Mouse (Mus musculus) hindbrain, postnatal 0 days (tissue): Measurements from ENCODE around the gene Slc29a1. TPM values are rescaled to one million over a fixed set of nuclear protein-coding genes. Genes with fewer than 3 reads are reported as not detected.

ENCODE experiments used
- ATAC-seq: fragments of 200-750 bp; cut with Nextera tagmentation; 2 replicates; pipeline ENCODE4 v1.8.0; 2017; ENCODE audit warnings: mild to moderate bottlenecking, moderate TSS enrichment, moderate library complexity
- DNase-seq: peaks from one replicate; pipeline ENCODE4 v3.0.0-alpha.2; 2015; ENCODE audit warnings: low spot score
- H3K27ac ChIP-seq: fragments of 300-500 bp; sonication (generic); 2 replicates; pipeline ENCODE4 v1.5.1; 2014; ENCODE audit warnings: mild to moderate bottlenecking
- H3K27me3 ChIP-seq: fragments of 300-500 bp; sonication (generic); 2 replicates; pipeline ENCODE4 v1.6.1; 2014; ENCODE audit warnings: low read length, mixed read lengths; ENCODE audit not compliant: insufficient read depth
- H3K36me3 ChIP-seq: fragments of 300-500 bp; sonication (generic); 2 replicates; pipeline ENCODE4 v1.6.1; 2014; ENCODE audit warnings: low read length, mixed read lengths; ENCODE audit not compliant: insufficient read depth
- H3K4me1 ChIP-seq: fragments of 300-500 bp; sonication (generic); 2 replicates; pipeline ENCODE4 v1.6.1; 2014; ENCODE audit warnings: antibody characterized with exemption, low read length, mixed read lengths; ENCODE audit not compliant: insufficient read depth
- H3K4me2 ChIP-seq: fragments of 300-500 bp; sonication (generic); 2 replicates; pipeline ENCODE4 v1.6.1; 2014; ENCODE audit warnings: low read depth, mild to moderate bottlenecking, low read length, moderate library complexity, mixed read lengths
- H3K4me3 ChIP-seq: fragments of 300-500 bp; sonication (generic); 2 replicates; pipeline ENCODE4 v1.5.1; 2014; ENCODE audit warnings: low read length
- H3K9ac ChIP-seq: fragments of 300-500 bp; sonication (generic); replicated peaks from 2 replicates; pipeline ENCODE4 v1.6.1; 2014; ENCODE audit warnings: mild to moderate bottlenecking, low read length, moderate library complexity, mixed read lengths
- H3K9me3 ChIP-seq: fragments of 300-500 bp; sonication (generic); 2 replicates; pipeline ENCODE4 v1.6.1; 2016; ENCODE audit warnings: low read length, mixed read lengths
- CTCF ChIP-seq: IDR thresholded peaks from 2 replicates; pipeline ENCODE4 v1.5.1; 2016; ENCODE audit warnings: antibody characterized with exemption, control low read depth, low read depth
- WGBS: fragments of 180-500 bp; shearing (Covaris S2); extraction: QIAGEN DNeasy Blood & Tissue Kit; methylation state at CpG from one replicate; pipeline ENCODE4 v1.1.7; 2014; 5-methylcytosine and 5-hydroxymethylcytosine counted together
- polyA plus RNA-seq: library from polyadenylated mRNA; unstranded; fragments of >200 nt; fragmentation: Nextera tagmentation; extraction: Ambion mirVana; gene quantifications from 2 replicates; pipeline ENCODE4 v1.2.1, GENCODE M21; 2015
- total RNA-seq: library from RNA; depleted of rRNA; stranded (reverse); fragments of >200 nt; gene quantifications from 2 replicates; pipeline ENCODE4 v1.2.3, GENCODE M21; 2014

Slc29a1 gene
- total and polyA plus RNA-seq, 2 experiments from 2014 or later: 60.6 to 170 TPM

DNA sequence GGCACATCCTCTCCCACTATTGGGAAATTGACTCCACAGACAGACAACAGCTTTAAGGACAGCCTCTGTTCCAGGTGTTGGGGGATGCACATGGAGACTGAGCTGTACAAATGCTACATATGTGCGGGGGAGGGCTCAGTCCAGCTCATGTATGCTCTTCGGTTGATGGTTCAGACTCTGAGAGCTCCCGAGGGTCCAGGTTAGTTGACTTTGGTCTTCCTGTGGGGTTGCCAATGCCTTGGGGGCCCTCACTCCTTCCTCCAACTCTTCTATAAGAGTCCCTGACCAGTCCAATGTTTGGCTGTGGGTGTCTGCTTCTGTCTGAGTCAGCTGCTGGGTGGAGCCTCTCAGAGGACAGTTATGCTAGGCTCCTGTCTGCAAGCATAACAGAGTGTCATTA is 46.3 kb downstream of the Slc29a1 start:
- ATAC-seq (no peak), DNase-seq (no peak)
- no peaks in the 10 kb centered on the region for H3K36me3 ChIP-seq
- H3K9me3 ChIP-seq: no peaks in the 10 kb centered on the region
- no peak overlapping the region for H3K4me2 ChIP-seq
- no peak overlapping the region for H3K27ac ChIP-seq
- WGBS: 80% methylated on average over 3 of the region's 3 CpGs
- H3K4me1 ChIP-seq: 0 out of 2 replicates have a peak, but pooled peaks cover 4% of the 10 kb centered on the region
- no peaks in the 10 kb centered on the region for H3K27me3 ChIP-seq
- H3K9ac ChIP-seq: no peak overlapping the region
- H3K4me3 ChIP-seq: no peak overlapping the region
- TF ChIP-seq CTCF: no peak

DNA sequence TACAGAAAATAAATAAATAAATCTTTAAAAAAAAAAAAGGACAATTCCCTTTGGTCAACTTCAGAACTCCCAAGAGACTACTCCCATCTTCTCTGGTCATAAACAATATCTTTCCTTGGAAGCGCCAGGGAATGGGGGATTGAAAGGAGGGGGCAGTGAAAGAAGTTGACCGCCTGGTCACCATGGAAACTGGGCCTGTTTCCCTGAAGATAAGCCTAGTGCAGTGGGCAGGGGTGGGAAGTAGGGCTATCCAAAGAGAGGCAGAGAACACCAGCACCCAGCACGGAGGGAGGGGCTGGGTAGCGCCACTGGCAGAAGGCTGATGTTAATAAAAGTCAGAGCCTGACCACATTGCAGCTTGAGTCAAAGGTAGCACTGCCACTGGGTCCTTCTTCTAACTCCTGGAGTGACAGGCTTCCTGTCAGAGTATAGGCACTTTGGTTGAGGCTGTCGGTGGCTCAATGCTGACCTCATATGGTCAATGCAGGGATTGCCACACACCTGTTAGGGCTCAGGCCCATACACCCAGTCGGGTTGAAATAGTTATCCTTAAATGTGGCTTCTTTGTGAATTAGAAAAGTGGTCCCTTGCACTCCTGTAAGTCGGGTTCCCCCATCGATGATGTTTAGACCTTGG is 47.5 kb downstream of the Slc29a1 start:
- 4% methylated on average over 8 of the region's 8 CpGs for WGBS
- TF ChIP-seq CTCF: peak; percentile 95
- no peaks in the 10 kb centered on the region for H3K36me3 ChIP-seq
- no peak overlapping the region for H3K4me2 ChIP-seq
- H3K27me3 ChIP-seq: 0 out of 2 replicates have a peak, but pooled peaks cover 2% of the 10 kb centered on the region
- DNase-seq: peak; percentile 83
- peak; percentile 44 for ATAC-seq
- no peak overlapping the region for H3K27ac ChIP-seq
- H3K4me1 ChIP-seq: 0 out of 2 replicates have a peak, but pooled peaks cover 4% of the 10 kb centered on the region
- no peak overlapping the region for H3K9ac ChIP-seq
- H3K4me3 ChIP-seq: no peak overlapping the region
- H3K9me3 ChIP-seq: no peaks in the 10 kb centered on the region

DNA sequence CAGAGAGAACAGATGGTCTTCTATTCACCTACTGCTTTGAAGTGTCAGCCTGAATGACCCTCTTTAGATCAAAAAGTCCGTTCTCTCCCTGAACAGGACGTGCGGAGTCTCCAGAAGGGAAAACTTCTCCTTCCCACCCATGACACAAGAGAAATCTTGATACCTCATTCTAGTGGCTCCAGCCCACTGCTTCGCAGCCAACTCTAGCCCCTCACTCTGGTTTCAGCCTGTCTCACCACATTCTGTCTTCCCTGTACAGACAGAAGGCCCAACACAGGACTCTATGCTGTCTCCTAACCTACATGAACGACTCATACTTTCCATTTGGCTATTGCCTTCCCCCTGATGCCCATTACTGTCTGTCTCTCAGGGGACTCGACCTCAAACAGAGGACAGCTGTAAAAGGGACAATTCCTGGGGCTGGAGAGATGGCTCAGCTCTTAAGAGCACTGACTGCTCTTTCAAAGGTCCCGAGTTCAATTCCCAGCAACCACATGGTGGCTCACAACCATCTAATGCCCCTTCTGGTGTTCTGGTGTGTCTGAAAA is 48.1 kb downstream of the Slc29a1 start:
- no peak overlapping the region for H3K4me3 ChIP-seq
- H3K9ac ChIP-seq: no peak overlapping the region
- ATAC-seq (no peak), DNase-seq (no peak)
- no peaks in the 10 kb centered on the region for H3K9me3 ChIP-seq
- peak overlapping the region; percentile 32; the same call in 1 of the 2 replicates for H3K27ac ChIP-seq
- H3K4me2 ChIP-seq: no peak overlapping the region
- TF ChIP-seq CTCF: no peak
- WGBS: 49% methylated on average over 7 of the region's 7 CpGs
- H3K4me1 ChIP-seq: 0 out of 2 replicates have a peak, but pooled peaks cover 3% of the 10 kb centered on the region
- H3K36me3 ChIP-seq: 0 out of 2 replicates have a peak, but pooled peaks cover 2% of the 10 kb centered on the region
- peaks cover 7% of the 10 kb centered on the region; the same call in 1 of the 2 replicates for H3K27me3 ChIP-seq

GRCm38 (mm10) chr17:45550253-45550652 is 49.2 kb downstream of the Slc29a1 start:
- DNase-seq (no peak), ATAC-seq (no peak)
- WGBS: 22% methylated on average over 5 of the region's 5 CpGs
- Histone ChIP-seq H3K36me3 (0 out of 2 replicates have a peak, but pooled peaks cover 2% of the 10 kb centered on the region), H3K4me3 (peak overlapping the region; percentile 82), H3K4me1 (no peaks in the 10 kb centered on the region; the same call in 1 of the 2 replicates), H3K9me3 (no peaks in the 10 kb centered on the region), H3K4me2 (peak overlapping the region; percentile 72), H3K27me3 (peaks cover 7% of the 10 kb centered on the region; the same call in 1 of the 2 replicates), H3K27ac (peak overlapping the region; percentile 97), H3K9ac (peak overlapping the region; percentile 99; the same call in 1 of the 2 replicates)
- no peak for TF ChIP-seq CTCF

DNA sequence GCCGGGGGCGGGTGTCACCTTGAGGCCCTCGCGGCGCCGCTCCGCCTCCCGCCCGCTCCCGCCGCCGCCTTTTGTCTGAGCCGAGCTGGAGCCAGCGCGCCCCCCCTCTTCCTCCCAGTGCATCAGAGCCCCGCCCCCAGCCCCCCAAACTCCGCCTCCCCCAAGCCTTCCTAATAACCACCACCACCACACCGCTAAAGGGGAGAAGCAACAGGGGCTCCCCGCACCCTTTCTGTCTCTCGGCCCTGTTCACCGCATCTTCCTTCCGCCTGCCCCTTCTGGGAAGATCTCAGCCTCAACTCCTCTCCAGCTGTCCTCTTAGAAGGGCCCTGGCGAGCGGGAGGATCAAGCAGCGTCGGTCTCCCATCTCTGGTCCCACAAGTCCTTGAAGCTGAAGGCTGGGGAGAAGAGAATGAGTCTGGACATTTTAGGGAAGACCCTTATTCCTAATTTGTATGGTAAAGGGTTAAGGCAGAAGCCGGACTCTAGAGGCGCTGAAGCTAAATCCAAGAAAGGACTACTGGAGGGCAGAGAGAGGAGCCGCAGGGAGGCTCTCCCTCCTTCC is 49.7 kb downstream of the Slc29a1 start, which contains the start of gene Tmem151b:
Tmem151b (minus strand) TSS at position 61 of the 565 bp plus-strand sequence.
- Histone ChIP-seq H3K27me3 (peaks cover 7% of the 10 kb centered on the region; the same call in 1 of the 2 replicates), H3K4me1 (no peaks in the 10 kb centered on the region; the same call in 1 of the 2 replicates), H3K9me3 (no peaks in the 10 kb centered on the region), H3K4me3 (peak within 1 kb of the TSS; percentile 82), H3K9ac (peak within 1 kb of the TSS; percentile 99), H3K36me3 (0 out of 2 replicates have a peak, but pooled peaks cover 2% of the 10 kb centered on the region), H3K27ac (peak within 1 kb of the TSS; percentile 97), H3K4me2 (peak within 1 kb of the TSS; percentile 72)
- DNase-seq (peak; percentile 82), ATAC-seq (peak; percentile 55)
- peak; percentile 31 for TF ChIP-seq CTCF
- WGBS: 1% methylated on average over 16 of the region's 29 CpGs

GRCm38 (mm10) chr17:45548541-45549512 is 50.6 kb downstream of the Slc29a1 start:
- WGBS: 11% methylated on average over 19 of the region's 68 CpGs
- ATAC-seq: peak; percentile 77
- 0 out of 2 replicates have a peak, but pooled peaks cover 2% of the 10 kb centered on the region for H3K36me3 ChIP-seq
- no peaks in the 10 kb centered on the region; the same call in 1 of the 2 replicates for H3K4me1 ChIP-seq
- peak; percentile 85 for DNase-seq
- peaks cover 7% of the 10 kb centered on the region; the same call in 1 of the 2 replicates for H3K27me3 ChIP-seq
- H3K9ac ChIP-seq: peak overlapping the region; percentile 99
- peak; percentile 74 for TF ChIP-seq CTCF
- no peaks in the 10 kb centered on the region for H3K9me3 ChIP-seq
- H3K27ac ChIP-seq: peak overlapping the region; percentile 97
- H3K4me3 ChIP-seq: peak overlapping the region; percentile 82
- H3K4me2 ChIP-seq: peak overlapping the region; percentile 72
